Mouse (Mus musculus) monocyte, adult 2 months (primary cell): ENCODE data around the gene Ptprg.
"Not testable (repeated sequence)": the region's sequence is repeated elsewhere in the genome, so short reads cannot be mapped to it uniquely, and the experiment has no call there.

ENCODE experiments used
- DNase-seq, 2 experiments: peaks; one replicate each; pipeline ENCODE4 v3.0.0; 2022; ENCODE audit warnings: low spot score in 2 of 2, low read depth in 1 of 2

The Ptprg gene

DNA sequence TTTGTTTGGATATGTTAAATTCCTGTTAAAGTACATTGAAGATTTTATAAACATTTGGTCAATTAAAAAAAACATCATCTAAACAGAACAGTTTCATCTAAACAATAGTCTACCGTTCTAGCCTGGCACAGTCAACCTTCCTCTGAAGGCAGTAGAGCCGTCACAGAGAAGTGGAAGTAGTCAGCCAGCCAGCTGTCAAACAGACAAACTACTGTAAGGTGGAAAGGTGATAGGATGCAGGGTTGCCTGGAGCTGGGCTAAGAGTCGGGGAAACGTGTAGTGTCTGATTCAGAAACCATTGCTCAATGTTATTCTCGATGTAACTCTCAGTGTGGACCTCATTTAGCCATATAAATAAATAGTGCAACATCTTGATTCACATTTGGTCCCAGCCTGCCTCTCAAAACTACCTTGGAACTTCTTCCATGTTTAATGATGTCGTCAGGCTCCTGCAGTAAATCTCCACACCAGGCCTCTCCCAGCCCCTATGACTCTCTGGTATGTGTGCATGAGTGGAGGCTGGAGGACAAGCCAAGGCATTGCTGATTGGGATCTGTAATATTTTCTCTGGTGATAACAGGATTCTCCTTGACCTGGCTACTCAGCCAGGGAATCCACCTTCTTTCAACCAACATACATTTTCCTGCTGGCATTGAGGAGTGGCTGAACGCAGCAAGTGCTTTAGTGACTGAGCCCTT, 178.0 kb downstream of the Ptprg start:
- DNase-seq, result no peak

DNA sequence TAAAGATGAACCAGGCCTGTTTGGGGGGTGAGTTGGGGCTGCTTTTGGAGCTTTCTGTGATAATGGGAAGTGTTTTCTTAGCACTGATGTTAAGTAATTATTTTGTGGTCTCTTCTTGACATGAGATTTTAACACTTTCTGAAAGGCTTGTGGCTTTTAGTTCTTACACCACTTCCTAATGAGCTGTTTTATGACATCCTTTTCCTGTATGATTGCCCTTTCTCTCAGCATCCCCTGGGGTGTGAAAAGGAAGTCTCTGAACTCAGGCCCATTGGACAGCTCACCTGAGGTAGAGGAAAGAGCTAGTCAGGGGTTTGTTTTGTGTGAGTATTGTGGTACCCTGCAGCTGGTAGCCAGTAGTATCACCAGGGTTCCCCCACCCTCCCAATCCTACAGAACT, 179.0 kb downstream of the Ptprg start:
- DNase-seq, result no peak

DNA sequence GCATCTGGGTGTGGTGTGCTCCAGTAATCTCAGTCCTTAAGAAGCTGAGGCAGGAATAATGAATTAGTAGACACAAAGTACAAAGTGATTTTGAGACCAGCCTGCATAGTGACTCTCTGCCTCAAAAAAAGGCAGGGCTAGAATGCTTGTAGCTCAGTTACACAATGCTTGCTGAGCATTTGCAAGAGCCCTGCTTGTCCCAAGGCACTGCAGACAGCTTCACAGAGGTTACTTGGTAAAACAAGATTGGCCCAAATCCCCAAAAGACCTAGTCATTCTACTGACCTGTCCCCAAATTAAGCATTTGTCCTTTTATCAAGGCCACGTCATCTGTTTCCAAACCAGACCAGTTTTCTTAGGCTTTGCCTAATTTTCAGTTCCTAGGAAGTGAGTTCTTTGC, 190.4 kb downstream of the Ptprg start:
- no peak for DNase-seq

DNA sequence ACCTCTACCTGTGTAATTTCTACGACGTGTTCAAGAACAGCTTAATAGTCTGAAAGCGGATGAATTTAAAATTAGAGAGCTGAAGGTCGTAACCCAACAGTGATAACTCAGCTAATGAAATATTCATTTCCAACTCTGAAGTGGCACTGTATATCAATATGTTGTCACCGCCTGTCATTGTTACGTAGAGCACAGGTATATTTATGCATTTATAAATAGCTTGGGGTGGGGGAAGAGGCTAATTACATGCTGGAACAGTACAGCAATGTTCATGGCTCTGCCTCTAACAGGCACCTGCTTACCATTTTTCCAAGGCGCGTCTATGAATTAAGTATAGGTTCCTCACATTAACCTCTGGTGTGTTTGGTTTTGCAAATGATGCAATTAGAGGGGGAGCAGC, 199.3 kb downstream of the Ptprg start:
- no peak for DNase-seq

DNA sequence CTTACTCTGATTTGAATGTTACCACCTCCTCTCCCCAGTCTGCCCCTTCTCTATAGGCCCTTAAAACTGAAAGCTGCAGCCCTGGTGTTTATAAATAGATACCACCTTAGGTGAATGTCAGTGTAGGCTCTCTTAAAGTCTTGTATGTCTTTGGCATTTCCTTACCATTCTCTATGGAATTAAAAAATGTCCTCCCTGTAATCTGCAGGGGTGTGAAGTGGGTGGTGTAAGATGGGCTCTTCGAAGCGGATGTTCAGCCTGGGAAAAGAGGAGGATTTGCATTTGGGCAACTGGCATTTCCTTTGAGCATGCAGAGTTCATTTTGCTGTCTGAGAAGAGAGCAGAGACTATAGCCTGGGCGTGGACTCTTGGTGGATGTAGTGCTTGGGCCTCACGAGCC, 201.3 kb downstream of the Ptprg start:
- DNase-seq, result no peak

DNA sequence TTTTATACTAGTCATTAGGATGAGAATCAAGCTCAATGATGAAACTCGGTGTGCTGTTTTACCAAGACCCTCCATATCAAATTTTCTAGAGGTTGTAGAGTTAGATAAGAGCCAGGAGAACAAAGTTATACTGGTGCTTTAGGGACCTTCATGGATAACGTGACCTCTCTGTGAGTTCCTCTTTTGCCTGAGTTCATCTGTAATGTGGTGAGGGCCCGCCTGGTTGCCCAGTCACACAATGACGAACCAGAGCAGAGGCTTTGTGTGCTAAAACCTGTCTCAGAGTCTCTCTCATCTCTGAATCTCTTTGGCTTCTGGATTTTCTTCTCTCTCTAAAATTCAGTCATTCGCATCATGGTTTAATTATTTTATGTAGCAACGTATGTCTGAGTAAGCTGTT, 204.9 kb downstream of the Ptprg start:
- no peak for DNase-seq

DNA sequence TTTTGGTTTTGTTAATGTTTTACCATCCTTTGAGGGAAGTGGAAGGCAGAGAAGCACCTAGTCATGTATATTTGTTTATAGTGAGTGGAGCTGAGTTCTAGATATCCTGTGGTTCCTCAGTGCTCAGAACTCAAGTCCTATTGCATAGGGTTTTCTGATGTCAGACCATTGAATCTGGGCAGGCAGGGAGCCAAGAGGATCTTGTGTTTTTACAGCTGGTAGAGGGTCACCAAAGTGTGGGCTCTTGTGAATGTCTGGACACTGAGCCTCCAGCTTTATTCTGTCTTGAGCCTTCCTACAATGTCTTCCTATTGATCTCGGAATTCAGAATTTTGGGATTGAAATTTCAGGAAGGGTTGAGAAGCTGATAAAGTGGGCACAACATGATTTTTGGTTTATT, 206.0 kb downstream of the Ptprg start:
- no peak for DNase-seq

DNA sequence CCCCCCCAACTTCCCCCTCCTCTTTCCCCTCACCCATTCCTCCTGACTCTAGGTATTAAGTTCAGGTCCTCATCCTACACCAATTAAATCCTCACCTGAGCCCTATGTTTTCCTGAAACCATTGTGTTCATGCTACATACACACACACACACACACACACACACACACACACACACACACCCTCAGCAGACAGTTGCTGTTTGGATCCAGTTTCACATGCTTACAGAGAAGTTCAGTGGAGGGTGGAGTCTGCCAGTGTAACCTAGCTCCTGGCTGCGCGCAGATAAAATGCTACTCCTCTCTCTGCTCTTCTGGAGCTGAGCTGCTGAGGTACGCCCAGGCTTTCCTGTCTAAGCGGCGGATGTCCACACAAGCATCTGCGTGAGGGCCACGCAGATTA, 209.7 kb downstream of the Ptprg start:
- DNase-seq, result no peak

DNA sequence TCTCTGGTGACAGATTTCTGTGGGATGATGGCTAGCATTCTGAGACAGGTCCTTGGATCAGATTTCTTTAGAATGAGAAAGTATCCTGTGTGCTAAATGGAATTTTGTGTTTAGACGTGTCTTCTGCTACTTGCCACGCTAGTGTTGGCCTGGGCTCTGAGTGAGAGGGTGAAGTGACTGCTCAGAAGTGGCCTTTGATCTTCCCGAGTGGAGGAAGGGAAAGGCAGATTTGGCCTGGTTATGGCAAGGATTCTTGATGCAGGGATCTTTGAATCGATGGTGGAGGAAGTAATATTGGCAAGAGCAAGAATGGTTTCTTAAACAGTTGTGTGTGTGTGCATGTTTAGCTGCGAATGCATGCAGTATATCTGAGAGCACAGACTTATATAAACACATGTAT, 219.4 kb downstream of the Ptprg start:
- no peak for DNase-seq

DNA sequence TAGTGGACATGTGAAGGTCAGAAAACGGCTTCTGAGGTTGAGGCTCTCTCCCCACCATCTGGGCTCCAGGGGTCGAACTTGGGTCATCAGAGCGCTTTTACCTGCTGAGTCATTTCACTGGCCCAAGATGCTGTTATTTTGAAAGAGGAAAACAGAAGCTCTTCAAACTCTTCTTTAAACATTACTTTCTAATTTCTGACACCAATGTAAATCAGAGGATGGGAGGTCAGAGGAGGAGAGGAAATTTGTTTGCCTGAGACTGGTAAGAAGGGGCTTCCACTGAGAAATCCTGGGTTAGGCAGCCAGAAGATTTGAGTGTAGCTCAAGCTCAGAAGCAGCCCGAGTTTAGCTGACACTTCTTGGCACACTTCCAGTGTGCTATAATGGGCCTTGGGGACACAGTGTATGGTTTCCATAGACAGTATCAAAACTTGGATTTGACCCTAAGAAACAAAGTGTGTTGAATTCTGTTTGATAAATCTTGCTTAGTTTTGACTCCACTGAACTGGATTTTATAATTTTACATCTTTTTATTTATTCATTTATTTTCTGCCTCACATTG, 221.2 kb downstream of the Ptprg start:
- DNase-seq, result no peak

DNA sequence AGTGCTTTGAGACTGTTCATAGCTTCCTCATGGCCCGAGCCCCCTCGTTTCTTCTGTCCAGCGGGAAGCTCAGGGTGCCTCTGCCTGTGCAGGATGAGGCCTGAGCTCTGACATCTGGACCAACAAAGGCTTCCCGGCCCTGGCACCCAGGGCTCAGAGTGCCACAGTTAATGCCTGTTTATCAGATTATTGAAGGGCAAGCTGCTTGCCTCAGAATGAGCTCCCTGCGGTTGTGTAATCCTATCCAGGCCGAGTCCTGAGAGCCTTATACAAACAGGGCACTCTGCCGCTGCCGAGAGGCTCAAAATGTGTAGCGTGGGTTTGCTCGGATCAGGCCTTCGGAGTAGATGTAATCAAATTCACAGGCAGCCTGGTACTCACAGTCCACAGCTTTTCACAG, 221.9 kb downstream of the Ptprg start:
- no peak for DNase-seq

DNA sequence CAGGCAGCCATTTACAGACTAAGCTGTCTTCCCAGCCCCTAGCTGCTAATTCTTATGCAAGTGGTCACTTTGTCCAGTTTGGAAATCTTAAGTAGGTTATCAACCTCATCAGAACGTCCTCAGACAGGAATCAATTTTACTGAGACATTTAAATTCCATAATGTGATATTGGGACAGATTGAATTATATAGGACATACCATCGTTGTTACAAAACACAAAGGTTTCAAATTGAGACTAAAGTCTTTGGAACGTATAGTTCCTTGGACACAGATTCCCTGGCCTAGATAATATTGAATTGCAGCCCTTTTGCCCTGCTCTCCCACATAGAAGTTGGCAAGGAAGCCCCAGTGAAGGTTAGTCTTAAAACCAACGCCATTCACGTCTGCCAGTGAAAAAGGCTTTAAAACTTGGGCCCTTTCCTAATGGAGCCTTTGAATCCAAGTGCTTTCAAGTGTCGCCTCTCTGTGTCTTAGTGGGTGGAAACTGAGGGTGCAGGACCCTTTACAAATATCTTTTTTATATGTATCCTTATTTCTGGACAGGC, 222.7 kb downstream of the Ptprg start:
- no peak for DNase-seq

DNA sequence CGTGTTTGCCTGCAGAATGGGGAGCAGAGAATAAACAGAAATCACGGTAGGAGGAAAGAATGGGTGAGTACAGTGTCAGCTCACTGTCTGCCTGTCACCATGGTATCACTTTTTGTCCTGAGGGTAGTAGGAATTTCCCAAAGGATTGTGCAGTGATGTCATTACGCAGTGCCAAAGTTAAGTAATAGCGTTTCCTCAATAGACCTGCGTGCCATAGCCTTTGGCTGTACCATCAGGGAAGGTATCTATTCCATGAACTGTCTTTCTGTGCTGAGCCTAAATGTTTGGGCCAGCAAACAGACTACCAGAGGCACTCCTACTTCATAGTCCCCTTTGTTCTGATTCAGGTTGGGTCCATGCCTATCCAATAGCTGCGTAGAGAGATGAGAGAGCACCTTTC, 223.2 kb downstream of the Ptprg start:
- no peak for DNase-seq

DNA sequence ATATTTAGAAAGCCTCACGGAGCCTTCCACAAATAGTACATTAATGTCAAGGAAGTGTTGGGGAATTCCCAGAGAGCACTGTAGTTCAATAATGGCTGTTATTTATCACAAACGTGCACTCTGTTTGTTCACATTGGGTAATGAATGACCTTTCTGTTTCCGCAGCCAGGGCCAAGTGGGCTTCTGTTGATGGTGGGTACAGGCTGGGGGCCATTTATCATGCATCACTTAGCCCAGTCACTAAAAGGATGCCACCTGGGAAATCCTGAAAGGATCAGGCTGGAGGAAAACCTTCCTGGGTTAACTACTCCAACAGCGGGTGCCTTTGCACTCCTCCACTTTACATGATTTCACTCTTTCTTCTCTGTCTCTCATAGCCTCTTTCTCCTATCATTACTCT, 237.9 kb downstream of the Ptprg start:
- DNase-seq, result no peak

DNA sequence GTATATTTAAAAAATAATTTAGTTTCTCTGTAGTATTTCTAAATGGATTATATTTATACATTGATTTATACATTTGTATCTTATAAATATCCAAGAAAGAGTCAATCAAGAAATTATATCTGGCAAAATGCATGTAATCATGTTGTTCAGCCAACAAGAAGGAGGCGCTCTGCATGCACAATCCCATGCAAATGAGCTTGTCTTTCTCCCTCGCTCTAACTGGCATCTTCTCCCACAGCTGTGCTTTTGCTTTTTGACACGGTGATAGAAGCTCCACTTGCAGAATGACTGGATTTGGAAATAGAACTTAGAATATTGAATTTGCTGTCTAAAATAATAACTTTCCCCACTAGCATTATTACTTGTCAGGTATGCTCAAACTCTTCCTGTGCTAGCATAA, 240.5 kb downstream of the Ptprg start:
- no peak for DNase-seq

DNA sequence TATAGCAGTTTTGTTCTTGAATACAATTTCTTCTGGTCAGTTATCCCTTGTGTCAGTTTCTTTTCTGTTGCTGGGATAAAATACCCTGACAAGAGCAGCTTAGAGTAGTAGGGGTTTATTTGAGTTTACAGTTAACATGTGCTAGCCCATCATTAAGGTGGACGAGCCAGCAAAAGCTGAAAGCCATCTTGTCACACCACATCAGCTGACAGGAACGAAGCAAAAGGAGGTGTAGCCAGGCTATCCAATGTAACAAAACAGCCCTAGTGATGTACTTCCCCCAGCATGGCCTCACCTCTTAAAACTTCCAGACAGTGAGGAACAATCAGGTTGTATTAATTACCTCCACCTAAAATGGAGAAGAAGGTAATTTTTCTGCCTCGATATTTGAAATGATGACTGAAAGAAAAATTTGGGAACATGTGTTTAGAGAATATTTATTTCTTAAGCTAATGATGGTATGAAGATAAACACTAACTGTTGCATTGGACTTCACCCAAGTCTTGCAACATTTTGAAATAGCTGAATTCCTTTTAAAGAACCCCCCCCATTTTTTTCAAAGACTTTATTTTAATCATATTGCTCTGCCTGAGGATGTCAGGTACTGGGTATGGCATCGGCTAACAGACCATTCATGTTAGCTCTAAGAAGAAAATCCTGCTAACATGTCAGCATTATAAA, 249.2 kb downstream of the Ptprg start:
- DNase-seq, result no peak

DNA sequence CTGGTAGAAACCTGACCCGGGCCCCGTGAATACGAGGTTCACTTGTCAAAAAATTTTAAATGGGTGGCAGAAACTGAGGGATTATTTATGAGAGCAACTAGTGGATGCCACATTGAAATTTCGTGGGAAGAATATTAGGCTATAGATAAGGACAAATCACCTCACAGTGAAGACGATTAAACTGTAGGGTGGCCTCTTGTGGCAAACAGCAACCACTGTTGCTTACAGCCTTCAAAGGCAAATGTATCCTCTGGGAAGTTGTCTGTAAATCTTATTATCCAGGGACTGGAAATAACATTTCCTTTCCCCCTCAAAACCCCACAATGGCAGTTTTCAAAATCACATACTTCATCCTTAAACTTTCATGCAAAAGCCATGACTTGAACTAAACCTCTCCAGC, 253.3 kb downstream of the Ptprg start:
- DNase-seq, result no peak

DNA sequence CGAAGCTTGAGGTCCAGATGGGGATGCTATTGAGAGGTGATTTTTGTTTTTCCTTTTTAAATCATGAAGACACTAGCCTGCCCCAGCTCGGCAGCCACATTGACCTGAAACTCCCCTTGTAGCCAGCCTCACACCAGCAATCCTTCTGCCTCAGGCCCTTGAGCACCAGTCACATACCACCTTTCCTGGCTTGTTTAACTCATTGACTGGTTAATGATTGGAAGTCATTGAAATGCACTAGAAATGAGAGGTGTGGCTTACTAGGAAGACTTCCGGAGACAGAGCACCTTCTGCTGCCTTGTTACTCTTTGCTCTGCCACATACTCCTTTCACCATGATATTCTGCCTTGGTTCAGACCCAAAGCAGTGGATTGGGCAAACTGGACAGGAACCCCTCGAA, 254.1 kb downstream of the Ptprg start:
- no peak for DNase-seq

DNA sequence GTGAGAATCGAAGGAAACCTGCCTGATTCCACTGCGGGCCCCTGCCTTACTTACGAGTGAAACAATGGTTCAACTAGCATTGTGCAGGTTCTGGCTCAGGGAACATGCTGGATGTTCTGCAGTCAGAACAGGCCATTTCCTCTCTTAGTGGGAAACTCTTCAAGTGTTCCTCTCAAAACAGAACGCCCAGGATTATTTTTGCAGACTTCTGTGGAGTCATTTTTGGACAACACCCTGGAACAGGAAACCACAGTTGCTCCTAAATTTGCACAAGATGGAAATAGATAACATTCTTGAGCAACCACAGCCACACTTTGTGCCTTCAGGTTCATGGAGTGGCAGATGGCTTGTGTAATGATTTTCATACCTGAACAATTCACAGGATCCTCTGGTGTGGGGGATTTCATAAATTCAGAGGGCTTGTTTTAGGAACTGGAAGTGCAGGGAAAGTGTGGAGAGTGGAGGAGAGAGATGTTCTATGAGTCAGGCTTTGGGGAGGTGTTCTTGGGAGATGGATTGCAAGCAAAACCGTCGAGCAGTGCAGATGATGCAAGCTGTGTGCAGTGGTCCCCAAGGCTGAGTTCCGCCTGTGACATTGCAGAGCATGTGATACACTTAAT, 257.9 kb downstream of the Ptprg start:
- no peak for DNase-seq

DNA sequence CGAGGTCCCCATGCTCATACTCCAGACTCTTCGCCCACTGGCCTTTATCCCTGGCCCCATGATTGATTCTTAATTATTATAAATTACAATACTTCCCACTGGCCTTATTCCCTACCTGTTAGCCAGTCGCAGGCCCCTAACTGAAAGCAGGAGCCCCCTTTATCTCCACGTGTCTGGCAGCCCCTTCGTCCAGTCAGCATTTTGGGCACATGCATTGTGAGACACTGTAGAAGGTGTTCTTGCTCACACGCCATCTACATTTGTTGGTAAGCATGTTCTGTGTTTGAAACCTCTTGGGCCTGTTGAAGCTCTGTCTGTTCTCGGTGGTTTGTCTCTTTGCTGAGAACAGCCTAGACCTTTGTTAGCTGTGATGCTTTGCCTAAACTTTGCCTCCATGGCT, 259.0 kb downstream of the Ptprg start:
- DNase-seq, result no peak

DNA sequence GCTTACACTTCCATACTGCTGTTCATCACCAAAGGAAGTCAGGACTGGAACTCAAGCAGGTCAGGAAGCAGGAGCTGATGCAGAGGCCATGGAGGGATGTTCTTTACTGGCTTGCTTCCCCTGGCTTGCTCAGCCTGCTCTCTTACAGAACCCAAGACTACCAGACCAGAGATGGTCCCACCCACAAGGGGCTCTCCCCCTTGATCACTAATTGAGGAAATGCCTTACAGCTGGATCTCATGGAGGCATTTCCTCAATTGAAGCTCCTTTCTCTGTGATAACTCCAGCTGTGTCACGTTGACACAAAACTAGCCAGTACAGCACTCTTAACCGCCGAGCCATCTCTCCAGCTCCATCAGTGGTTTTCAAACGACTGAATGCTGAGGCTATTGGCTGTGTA, 261.5 kb downstream of the Ptprg start:
- DNase-seq, result not testable (repeated sequence)

DNA sequence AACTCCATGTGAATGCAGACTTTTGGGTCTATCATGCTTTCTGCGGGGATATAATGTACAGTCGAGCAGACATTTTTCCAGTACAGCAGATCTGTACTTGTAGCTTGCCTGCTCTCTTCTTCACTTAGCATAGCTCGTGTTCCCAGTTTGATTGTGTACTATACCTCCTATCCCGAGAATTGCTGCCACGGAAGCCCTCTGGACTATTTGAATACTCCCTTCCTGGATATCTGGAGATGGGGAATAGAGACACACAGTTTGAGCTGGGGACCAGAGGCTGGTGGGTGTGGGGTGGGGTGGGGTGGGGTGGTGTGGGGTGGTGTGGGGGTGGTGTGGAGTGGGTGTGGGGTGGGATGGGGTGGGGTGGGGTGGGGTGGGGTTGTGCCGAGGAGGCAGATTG, 263.9 kb downstream of the Ptprg start:
- no peak for DNase-seq
